Mouse (Mus musculus) T-helper 2 cell (primary cell): ENCODE data around the gene Cdc42se1.

Experiments
- in situ Hi-C: fragments of 300-600 bp; cut with MboI, MseI; formaldehyde crosslinking; loops from one replicate; pipeline ENCODE4 v1.15.1; 2025; ENCODE audit warnings: high pct_unique_total_duplicates

Gene Cdc42se1

DNA sequence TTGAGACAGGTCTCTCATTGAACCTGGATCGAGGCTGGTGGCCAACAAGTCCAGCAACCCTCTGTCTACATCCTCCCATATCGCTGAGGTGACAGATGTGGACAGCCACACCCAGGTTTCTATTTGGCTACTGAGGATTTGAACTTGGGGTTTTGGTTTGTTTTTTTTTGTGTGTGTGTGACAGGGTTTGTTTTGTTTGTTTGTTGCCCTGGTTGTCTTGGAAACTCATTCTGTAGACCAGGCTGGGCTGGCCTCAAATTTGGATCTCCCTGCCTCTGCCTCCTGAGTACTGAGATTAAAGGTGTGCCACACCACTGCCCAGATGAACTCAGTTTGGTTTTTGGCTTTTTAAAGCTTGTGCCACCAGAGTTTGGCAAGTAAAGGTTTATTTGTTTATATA, 5.5 kb upstream of the Cdc42se1 start:
- in situ Hi-C loops, result no loop called here

DNA sequence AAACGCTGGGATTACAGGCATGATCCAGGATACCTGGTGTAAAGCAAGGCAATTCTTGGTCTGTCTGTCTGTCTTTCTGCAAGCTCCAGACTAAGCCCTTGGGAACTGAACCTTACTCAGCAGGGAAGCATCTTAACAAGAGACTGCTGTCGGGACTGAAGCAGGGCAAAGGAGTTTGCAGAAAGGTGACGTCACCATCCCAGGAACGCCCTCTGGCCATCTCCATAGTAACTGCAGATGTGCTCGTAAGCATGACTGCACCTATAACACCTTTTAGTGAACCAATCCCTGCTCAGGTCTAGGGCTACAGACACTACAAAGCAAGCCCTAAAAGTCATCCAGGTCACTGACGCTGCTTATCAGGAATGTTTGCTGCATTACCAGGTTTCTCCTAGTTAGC, 4.2 kb upstream of the Cdc42se1 start:
- in situ Hi-C loops, result no loop called here

DNA sequence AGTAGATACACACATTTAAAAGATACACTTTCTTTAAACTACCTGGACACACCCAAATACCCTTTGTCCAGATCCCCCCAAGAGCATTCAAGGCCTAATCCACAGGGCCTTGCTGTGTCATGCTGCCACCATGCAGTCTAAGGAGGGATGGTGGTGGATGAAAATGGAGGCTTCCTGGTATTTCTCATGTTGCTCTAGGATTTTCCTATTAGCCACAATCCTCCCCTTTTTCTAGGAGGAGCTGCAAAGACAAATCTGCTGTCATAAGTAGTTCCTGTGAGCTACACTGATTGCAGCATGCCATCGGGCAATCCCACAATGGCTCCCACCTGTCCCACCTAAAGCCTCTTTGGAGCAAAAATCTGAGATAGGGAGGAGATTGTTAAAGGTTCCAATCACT, 1.3 kb upstream of the Cdc42se1 start:
- in situ Hi-C loops, result no loop called here

DNA sequence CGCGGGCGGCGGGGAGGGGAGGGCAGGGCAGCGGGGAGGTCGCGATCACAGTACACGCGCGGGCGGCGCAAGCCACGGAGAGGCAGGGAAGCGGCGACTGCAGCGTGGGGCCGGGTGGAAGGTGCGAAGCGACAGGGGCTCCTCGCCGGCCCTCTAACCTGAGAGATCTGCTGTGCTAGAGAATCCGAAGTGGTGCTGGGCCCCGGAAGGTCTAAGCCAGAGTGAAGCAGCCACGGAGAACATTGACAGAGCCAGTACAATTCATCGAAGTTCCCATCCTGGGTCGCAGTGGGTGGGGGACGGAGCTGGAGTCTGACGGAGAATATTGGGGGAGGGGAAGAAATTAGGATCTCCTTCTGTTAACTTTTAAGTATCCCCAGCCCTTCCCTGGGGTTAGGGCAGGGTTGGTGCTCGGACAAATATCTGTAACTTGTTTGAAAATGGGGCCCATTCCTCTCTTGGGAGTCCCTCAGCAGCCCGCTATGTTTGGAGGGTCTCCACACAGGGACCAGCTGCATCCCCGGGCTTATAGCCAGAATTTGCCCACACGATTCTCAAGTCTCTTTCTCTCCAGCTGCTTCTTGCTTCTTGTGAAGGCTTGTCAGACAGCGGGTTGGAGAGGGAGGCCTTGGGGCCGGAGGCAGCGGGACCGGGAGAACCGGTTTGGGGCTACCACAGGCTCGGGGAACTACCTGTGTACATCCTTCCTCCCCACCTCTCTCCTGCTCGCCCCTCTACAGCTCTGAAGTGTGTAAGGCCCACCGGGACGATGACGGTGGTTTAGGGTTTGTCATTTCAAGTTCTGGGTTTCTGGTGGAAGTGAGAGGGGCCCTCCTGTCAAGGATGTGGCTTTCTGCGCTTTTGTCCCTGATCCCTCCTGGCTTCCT, 605 bp downstream of the Cdc42se1 start:
- in situ Hi-C loops, result no loop called here

DNA sequence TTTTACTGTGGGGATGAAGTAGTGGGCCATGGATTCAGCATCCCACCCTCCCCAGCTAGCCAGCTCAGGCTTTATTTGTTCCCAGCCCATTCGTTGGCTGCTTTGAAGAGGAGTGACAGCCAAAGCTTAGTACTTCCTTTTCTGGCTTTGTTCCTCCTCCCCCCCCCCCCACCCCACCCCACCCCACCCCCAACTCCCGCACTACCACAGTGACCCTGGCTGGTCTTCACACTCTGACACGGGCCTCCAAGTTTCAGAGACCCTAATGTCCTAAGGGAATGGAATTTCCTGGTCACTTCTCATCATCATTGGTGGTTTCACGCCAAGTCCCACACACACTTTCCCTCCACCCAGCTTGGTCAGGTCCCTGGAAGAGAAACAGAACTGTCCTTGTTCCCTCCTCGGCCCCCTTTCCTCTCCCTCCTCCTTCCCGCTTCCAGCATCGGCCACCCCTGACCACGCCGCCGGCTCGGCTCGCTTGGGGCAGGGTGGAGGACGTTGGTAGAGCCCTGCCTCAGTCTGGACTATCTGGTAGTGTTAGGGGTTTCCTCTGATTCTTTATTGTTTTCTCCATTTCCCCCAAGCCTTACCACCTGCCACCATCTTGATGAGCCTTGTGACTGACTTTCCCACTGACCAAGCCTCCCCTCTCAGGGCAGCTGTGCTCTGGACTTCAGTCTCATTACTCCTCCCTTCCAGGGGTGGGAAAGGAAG, 1.4 kb downstream of the Cdc42se1 start:
- in situ Hi-C loops, result no loop called here

DNA sequence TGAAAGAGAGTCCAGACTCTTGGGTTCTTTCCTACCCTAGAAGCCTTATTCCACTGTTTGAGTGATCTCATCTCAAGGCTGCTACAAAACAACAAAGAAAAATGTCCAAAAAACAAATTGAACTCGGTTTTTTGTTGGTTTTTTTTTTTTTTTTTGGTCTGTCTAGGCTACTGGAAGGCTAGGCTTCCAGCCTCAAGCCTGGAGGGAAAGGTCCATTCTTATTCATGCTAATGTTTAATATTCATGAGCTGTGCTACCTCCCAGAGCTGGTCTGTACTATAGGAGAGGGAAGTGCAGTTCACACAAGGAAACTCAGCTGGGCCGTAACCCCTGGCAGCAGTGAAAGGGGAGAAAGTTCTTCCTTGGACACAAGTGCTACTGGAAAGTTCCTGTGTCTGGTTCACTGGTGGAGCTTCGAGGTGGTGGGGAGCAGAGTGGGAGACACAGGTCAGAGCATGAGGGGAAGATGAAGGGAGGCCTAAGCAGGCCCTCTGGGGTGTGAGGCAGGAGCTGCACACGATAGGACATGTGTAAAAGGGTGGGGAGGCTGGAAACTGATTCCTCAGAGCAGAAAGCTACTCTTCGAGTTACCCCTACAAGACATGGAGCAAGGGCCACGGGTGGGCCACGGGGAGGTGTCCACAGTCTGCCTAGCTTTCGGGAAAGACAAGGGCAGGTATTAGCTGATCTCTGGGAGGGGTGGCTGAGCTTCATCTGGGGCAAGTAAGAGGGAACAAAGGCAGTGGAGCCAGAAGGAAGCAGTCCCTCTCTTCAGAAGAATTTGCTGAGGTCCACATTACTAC, 2.2 kb downstream of the Cdc42se1 start:
- in situ Hi-C loops, result no loop called here

DNA sequence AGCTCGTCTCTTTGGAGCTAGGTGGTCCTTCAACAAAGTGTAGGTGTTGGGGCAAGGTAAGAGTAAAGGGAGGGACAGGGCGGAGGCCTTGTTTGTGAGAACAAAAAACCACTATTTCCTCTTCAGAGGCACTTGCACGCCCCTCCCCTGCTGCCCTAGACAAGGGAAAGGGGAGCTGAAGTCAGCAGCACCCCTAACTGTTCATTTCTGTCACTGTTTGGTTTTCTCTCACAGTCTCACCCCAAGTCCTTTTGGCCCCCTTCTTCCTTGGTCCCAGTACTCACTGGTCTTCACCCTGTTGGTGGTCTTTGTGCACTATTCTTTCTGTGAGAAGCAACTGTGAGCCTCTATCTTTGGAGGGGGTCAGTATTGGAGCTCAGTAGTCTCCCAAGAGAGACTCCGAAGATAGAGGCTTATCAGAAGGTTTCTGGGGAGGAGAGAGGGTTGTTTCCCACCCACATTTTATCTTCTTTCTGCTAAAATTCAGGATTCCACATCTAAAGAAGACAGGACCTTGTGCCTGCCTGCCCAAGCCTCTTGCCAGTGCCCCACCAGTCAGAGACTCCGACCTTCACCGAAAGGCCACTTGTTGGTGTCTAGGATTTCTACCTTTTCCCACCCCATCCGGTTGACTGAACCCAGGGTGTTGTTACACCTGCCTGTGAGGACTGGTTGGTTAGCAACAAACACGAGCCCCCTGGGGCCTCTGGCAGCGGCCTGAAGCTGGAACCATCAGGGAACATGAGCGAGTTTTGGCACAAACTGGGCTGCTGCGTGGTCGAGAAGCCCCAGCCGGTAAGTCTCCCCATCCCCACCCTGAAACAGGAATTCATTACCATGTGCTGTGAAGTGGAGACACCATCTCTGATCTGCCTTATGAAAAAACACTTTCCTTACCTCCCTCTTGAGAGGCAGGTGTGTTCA, 3.0 kb downstream of the Cdc42se1 start, which contains the start of gene Mllt11:
TSS of gene Mllt11 (minus strand) at position 874 of the 924 bp plus-strand sequence.
- in situ Hi-C loops, result no loop called here

DNA sequence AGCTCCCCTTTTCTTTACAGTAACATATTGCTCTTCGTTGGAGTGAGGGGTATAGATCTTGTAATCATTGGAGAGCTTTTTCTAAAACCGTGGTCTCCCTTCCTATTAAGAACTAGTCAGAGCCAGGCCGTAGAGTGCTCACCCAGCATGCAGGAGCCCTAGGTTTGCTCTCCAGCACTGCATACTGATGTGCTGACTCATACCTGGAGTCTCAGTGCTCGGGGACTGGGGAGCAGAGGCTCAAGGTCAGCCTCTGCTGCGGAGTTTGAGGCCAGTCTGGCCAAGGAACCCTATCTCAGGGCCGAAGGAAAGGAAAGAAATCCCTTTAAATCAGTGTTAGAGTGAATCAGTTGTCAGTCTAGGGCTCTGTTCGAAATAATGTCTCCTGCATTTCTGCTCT, 4.2 kb downstream of the Cdc42se1 start:
- in situ Hi-C loops, result no loop called here

DNA sequence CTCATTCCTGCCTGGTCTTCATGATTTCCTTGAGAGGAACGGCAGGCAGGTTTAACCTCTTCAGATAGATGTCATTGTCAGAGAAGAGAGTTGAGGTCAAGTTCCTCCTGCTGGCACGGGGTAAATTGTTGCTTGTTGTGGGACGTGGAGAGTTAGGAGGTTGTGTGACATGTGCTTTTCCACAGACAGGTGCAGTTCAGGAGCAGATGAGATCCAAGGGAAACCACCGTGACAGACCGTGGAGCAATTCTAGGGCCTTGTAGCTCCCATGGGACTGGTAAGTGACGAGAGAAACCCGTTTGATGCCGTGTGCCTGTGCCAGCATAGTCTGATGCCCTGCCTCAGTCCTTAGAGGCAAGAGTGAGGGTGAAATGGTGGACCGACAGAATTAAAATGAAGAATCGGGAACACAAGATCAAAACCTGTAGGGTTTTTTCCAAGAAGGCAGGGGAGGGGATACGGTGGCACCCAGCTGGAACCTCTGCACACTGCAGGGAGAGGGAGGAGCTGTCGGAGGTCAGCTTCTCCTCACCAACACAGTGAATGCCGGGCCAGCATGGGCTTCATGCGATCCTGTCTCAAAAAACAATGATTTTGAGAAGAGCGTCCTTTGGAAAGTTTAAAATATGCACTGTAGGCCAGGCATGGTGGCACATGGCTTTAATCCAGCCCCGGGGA, 4.9 kb downstream of the Cdc42se1 start:
- in situ Hi-C loops, result no loop called here

DNA sequence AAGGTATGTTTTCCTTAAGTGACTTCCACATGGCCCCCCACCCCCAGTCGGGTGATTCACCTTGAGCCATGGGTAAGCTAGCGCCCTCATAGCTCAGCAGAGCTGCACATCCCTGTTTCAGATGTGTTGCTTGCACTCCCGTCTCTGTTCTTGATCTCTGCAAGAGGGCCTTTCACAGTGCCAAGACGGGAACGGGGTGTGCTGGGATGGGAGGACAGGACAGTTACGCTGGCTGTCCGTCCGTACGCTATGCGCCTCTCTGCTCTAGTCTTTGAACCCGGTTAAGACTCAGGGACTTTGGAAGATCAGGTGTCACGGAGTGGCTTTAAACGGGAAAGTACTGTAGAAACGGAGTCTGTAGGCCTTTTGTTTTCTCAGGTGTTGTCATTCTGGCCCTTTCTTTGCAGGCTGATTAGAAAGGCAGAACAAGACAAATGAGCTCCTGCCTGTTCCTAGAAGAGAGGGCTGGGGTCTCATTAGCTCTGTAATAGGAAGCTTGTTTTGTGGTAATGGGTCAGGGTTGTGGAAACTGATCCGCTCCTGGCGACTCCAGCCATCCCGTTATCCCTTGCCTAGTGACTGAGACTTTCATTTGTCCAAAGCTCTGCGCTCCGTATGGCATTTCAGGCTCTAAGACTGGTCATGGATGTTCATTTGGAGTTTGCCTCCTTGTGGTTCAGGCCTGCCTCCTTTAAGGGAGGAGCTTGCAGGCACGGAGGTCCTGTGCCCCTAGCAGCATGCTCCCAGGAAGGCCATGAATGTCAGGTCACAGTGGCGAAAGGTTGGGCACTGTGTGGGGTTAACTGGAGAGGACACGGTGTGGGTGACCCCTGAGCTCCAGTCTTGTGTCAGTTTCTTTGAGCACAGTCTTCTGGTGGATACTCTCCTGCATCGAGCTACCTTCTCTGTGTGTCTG, 7.1 kb downstream of the Cdc42se1 start:
- in situ Hi-C loops, result no loop called here

DNA sequence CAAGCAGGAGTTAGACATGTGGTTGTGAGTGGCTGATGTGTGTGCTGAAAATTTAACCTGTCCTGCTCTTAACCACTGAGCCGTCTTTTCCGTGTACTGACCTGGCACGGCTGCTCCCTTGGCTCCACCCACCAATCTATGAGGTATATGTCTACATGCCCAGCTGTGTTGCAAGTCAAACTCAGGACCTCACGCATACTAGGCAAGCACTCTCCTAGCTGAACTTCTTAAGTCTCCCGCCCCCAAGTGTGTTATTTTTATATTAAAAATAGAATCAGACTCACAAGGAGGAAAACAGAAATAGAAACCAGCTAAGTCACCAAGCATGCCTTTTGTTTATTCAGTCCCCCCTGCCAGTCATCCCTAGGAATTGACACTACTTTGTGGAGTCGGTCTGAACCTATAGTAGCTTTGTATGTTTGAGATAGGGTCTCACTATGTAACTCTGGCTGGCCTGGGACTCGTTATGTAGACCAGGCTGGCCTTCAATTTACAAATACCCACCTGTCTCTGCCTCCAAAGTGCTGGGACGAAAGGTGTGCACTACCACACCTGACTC, 9.1 kb downstream of the Cdc42se1 start:
- in situ Hi-C loops, result no loop called here

DNA sequence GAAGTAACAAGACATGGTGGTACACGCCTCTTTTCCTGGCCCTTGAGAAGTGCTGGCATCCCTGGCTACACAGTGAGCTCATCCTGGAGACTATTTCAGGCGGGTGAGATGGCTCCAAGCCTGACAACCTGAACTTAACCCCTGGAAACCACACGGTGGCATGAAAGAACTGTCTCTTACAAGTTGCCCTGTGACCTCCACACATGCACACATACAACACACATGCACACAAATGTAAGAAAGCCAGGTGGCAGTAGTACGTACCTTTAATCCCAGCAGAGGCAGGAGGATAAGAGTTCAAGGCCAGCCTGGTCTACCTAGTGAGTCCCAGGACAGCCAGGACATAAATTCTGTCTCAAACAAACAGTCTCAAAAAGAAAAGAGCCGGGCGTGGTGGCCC, 10.5 kb downstream of the Cdc42se1 start:
- in situ Hi-C loops, result no loop called here

DNA sequence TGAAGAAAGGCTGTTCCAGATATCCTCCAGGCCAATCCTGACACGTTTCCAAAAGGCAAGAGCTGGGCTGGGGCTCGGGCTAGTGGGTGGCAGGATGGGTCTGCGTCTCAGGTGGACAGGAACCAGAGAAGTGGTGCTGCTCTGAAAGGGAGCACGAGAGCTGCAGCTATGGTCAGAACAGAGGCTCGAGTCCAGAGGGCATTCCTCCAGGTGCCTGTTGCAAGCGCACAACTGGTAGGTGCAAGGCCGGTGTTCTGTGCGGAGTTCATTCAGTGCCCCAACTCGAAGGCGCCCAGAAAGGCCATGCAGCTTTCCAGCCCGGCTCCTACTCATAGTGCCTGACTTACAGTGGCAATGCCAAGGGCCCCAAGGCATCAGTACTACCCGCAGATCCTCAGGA, 11.4 kb downstream of the Cdc42se1 start:
- in situ Hi-C loops, result no loop called here

DNA sequence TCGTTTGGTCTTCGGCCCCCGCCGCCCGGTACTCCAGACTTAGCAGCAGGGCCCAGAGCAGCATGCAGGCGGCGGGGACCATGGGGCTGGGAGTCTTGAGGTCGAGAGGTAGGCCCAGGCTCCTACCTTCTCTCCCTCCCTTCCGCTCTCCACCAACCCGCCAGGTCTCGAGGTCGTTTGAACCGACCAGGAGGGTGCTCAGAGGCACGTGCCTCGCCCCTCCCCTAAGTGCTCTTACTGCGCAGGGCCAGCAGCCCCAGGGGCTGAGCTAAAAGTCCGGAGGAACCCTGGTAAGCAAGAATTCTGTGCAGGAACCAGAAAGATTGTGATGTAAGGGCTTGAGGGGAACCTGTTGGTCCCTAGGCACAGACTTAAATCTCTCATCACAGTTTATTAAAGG, 12.4 kb downstream of the Cdc42se1 start:
- in situ Hi-C loops, result no loop called here

DNA sequence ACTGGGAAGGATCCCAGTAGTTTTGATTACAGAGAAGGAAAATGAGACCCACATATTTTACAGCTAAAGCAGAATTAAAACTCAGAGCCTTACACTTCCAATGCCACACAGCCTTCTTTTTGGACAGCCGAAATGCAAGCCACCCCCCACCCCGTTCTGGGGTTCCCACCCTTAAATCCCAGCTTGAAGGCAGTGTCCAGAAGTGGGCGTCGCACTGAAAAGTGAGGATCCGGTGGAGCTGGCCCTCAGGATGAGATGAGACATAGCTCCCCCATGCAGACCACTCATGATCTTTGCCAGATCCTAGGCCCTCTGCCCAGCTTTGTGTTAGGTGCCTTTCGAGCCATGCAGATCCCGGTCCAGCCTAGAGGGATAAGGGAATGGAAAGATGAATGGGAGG, 13.0 kb downstream of the Cdc42se1 start, which contains the start of gene Gm128:
TSS of gene Gm128 (minus strand) at position 101 of the 400 bp plus-strand sequence.
- in situ Hi-C loops, result no loop called here

DNA sequence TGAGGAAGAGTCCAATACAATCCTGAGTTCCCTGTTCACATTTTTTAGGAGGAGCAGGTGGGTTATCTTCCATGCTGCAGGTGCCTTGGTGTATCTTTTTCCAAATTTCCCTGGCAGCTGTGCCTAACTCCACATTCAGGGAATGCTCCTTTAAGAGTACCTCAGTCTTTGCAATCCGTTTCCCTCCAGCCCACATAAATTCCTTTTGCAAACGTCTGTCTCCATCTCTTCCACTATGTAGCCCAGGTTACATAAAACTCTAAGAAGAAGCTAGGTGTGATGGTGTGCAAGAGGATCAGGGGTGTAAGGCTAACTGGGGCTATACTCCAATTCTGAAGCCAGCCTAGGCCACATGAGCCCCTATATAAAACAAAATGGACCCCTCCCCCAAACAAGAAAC, 14.6 kb downstream of the Cdc42se1 start:
- in situ Hi-C loops, result no loop called here

DNA sequence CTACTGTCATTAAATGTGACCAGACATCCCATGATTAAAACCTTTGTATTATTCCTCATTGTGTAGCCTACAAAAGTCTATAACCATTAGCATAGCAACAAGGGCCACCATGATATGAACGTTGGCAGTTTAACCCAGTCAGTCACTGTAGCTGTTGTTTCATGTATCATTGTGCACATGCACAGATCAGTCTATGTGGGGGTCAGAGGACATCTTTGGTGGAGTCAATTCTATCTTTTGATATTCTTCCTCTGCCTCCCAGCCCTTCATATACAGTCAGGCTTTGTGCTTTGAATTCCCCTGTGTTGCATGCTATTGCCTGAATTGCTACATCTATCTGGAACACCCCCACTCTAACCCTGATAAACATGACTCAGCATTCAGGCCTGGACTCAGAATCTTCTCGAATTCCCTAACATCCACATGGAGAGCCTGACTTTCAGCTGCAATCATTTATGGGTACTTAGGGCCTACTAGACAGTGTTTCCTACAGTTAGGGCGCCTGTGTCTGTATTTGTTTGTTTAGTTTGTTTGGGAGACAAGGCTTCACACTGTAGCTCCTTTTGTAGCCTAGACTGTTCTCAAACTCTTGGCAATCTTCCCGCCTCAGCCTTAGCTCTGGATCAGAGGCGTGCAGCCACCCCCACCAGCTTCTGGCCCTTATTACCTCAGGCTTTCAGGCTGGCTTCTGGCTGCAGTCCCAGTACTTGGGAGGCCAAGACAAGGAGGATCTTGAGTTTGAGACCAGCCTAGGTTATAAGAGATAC, 18.1 kb downstream of the Cdc42se1 start:
- in situ Hi-C loops, result no loop called here

DNA sequence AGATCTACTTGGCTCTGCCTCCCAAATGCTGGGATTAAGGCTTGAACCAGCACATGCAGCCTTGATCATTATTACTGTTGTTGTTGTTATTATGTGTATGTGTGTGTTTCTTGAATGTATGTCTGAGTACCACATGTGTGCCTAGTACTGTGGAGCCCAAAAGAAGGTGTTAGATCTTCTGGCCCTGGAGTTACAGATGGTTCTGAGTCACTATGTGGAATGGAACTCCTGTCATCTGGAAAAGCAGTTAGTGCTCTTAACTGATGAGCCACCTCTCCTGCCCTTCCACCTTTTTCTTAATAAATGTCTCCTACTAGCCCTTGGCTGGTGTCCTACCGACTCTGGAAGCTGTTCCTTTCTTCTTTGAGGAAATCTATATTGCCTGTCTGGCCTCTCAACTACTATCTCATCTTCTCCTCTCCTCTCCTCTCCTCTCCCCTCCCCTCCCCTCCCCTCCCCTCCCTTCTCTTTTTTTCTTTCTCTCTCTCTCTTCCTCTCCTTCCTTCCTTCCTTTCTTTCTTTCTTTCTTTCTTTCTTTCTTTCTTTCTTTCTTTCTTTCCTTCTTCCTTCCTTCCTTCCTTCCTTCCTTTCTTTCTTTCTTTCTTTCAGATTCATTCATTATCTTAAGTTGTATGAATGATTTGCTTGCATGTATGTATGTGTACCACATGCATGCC, 19.3 kb downstream of the Cdc42se1 start:
- in situ Hi-C loops, result no loop called here
